Mouse (Mus musculus) midbrain, embryonic 14.5 days (tissue): ENCODE data around the gene Cpox. TPM values are rescaled to one million over a fixed set of nuclear protein-coding genes. Genes with fewer than 3 reads are reported as not detected.
A peak's percentile ranks its signal among the peaks of the same experiment; 100 is the strongest.

Experiments used
- ATAC-seq: fragments of 200-750 bp; cut with Nextera tagmentation; 2 replicates; pipeline ENCODE4 v1.8.0; 2017; ENCODE audit warnings: moderate number of reproducible peaks, moderate library complexity; ENCODE audit not compliant: low FRiP score, low TSS enrichment
- DNase-seq: peaks from one replicate; pipeline ENCODE4 v3.0.0-alpha.2; 2015
- H3K27ac ChIP-seq: fragments of 300-500 bp; sonication (generic); replicated peaks from 2 replicates; pipeline ENCODE4 v1.5.1; 2014; ENCODE audit warnings: mild to moderate bottlenecking, low read depth, low read length, moderate library complexity
- H3K27me3 ChIP-seq: fragments of 300-500 bp; sonication (generic); 2 replicates; pipeline ENCODE4 v1.6.1; 2014; ENCODE audit warnings: low read length, control low read depth, mixed read lengths; ENCODE audit not compliant: control insufficient read depth, insufficient read depth
- H3K36me3 ChIP-seq: fragments of 300-500 bp; sonication (generic); 2 replicates; pipeline ENCODE4 v1.6.1; 2014; ENCODE audit warnings: low read length, control low read depth; ENCODE audit not compliant: control insufficient read depth, insufficient read depth
- H3K4me1 ChIP-seq: fragments of 300-500 bp; sonication (generic); 2 replicates; pipeline ENCODE4 v1.6.1; 2014; ENCODE audit warnings: mild to moderate bottlenecking, antibody characterized with exemption, low read length, control low read depth; ENCODE audit not compliant: control insufficient read depth, insufficient read depth
- H3K4me2 ChIP-seq: fragments of 300-500 bp; sonication (generic); 2 replicates; pipeline ENCODE4 v1.6.1; 2014; ENCODE audit warnings: mild to moderate bottlenecking, low read length, moderate library complexity
- H3K4me3 ChIP-seq: fragments of 300-500 bp; sonication (generic); replicated peaks from 2 replicates; pipeline ENCODE4 v1.5.1; 2014; ENCODE audit warnings: low read depth, low read length
- H3K9ac ChIP-seq: fragments of 300-500 bp; sonication (generic); replicated peaks from 2 replicates; pipeline ENCODE4 v1.6.1; 2014; ENCODE audit warnings: mild to moderate bottlenecking, low read length, moderate library complexity
- H3K9me3 ChIP-seq: fragments of 300-500 bp; sonication (generic); 2 replicates; pipeline ENCODE4 v1.6.1; 2016; ENCODE audit warnings: low read length, control low read depth, mixed read lengths; ENCODE audit not compliant: control insufficient read depth
- WGBS: fragments of 180-500 bp; shearing (Covaris S2); extraction: QIAGEN DNeasy Blood & Tissue Kit; methylation state at CpG from one replicate; pipeline ENCODE4 v1.1.7; 2014; 5-methylcytosine and 5-hydroxymethylcytosine counted together
- polyA plus RNA-seq: library from polyadenylated mRNA; unstranded; fragments of >200 nt; fragmentation: Nextera tagmentation; extraction: Ambion mirVana; gene quantifications from 2 replicates; pipeline ENCODE4 v1.2.1, GENCODE M21; 2014

Cpox gene
- polyA plus RNA-seq, 1 experiment from 2014 or later, result 13.3 TPM

DNA sequence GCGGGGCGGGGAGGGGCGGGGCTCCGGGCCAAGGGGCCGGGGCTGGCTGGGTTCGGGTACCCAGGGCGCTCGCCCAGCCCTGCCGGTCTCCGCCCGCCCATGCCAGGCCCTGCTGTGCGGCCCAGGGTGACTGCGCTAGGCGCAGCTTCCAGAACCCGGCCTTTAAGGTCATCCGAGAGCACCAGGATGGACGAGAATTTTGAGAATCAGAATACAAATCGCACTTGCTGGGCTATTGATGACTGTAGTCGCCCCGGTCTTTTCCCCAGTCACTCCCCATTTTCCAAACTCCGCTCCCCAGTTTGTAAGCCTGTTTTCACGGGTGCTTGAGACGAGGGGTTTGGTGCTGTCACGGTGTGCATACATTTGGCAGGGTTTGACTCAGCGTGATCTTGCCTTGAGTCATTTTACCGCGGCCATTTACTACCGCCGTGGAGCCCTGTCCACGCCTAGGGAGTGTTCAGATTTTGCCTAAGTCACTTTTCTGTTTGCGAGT is 58.1 kb downstream of the Cpox start:
- peak; percentile 92 for ATAC-seq

DNA sequence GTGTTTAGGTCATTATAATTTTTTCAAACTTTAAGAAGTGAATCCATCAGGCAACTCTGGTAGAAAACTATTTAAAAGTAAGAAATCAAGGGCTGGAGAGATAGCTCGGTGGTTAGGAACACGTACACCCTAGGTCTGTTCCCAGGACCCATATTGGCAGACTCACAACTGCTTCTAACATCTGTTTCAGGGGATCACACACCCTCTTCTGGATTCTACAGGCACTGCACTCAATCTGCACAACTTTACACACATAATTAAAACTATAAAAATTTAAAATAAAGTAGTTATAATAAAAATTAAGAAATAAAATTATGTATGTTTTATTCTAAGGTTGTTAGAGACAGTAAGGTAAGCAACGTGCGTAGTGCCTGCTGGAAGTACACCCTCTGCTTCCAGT is 68.1 kb downstream of the Cpox start:
- no peak overlapping the region for H3K4me3 ChIP-seq
- H3K9me3 ChIP-seq, result no peaks in the 10 kb centered on the region
- H3K4me2 ChIP-seq, result no peak overlapping the region
- no peaks in the 10 kb centered on the region for H3K27me3 ChIP-seq
- 81% methylated on average over 4 of the region's 4 CpGs for WGBS
- H3K27ac ChIP-seq, result no peak overlapping the region
- H3K9ac ChIP-seq, result no peak overlapping the region
- no peak for DNase-seq
- ATAC-seq, result no peak
- H3K36me3 ChIP-seq, result peaks cover 11% of the 10 kb centered on the region
- H3K4me1 ChIP-seq, result no peaks in the 10 kb centered on the region

More for the DNA sequence above, 58.1 kb downstream of the Cpox start:
- Histone ChIP-seq H3K9ac (peak overlapping the region; percentile 80), H3K4me2 (peak overlapping the region; percentile 71), H3K4me1 (peaks cover 6% of the 10 kb centered on the region; the same call in 1 of the 2 replicates), H3K27ac (peak overlapping the region; percentile 86), H3K4me3 (peak overlapping the region; percentile 81), H3K27me3 (no peaks in the 10 kb centered on the region), H3K36me3 (peaks cover 31% of the 10 kb centered on the region), H3K9me3 (no peaks in the 10 kb centered on the region)
- peak; percentile 59 for DNase-seq
- WGBS, result under 1% methylated on average over 30 of the region's 31 CpGs

DNA sequence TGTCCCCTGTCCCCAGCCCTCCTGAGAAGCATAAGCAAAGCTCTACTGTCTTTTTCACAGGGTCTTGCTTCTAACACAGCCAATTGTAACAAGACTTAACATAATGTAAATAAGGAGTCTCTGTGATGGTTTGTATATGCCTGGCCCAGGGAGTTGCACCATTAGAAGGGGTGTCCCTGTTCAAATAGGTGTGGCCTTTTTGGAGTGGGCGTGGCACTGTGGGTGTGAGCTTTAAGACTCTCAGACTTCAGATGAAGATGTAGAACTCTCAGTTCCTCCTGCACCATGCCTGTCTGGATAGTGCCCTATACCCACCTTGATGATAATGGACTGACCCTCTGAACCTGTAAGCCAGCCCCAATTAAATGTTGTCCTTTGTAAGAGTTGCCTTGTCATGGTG is 68.7 kb downstream of the Cpox start:
- peaks cover 6% of the 10 kb centered on the region for H3K36me3 ChIP-seq
- H3K9me3 ChIP-seq, result no peaks in the 10 kb centered on the region
- no peak for ATAC-seq
- H3K9ac ChIP-seq, result no peak overlapping the region
- 94% methylated on average over 1 of the region's 1 CpGs for WGBS
- no peaks in the 10 kb centered on the region for H3K27me3 ChIP-seq
- no peak overlapping the region for H3K4me2 ChIP-seq
- no peak overlapping the region for H3K27ac ChIP-seq
- H3K4me3 ChIP-seq, result no peak overlapping the region
- no peak for DNase-seq
- no peaks in the 10 kb centered on the region for H3K4me1 ChIP-seq

DNA sequence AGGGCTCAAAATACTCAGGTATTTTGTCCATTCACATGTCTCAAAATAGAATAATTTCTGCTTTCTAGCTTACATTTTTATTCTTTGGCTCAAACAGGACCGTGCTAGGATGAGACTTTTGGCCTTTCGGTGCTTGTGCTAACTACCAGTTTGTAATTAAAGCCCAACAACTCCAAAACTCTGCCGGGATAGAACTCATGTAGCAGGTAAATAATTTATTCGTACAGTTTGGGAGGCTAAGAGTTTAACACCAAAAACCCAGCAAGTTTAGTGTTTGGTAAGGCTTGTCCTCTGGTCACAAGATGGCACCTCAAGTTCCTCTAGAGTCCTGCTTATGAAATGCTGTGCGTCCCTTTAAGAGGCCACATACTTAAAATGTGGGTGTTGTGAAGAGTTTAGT is 70.7 kb downstream of the Cpox start:
- 90% methylated on average over 5 of the region's 5 CpGs for WGBS
- H3K4me1 ChIP-seq, result no peaks in the 10 kb centered on the region
- no peak overlapping the region for H3K4me3 ChIP-seq
- DNase-seq, result no peak
- H3K9me3 ChIP-seq, result no peaks in the 10 kb centered on the region
- no peak overlapping the region for H3K27ac ChIP-seq
- H3K36me3 ChIP-seq, result no peaks in the 10 kb centered on the region
- H3K27me3 ChIP-seq, result no peaks in the 10 kb centered on the region
- ATAC-seq, result no peak
- H3K9ac ChIP-seq, result no peak overlapping the region
- H3K4me2 ChIP-seq, result no peak overlapping the region

GRCm38 (mm10) chr16:58746715-58747114 is 76.6 kb downstream of the Cpox start:
- no peak for DNase-seq
- Histone ChIP-seq H3K27me3 (no peaks in the 10 kb centered on the region), H3K36me3 (no peaks in the 10 kb centered on the region), H3K4me3 (no peak overlapping the region), H3K9ac (no peak overlapping the region), H3K4me1 (no peaks in the 10 kb centered on the region), H3K9me3 (no peaks in the 10 kb centered on the region), H3K4me2 (no peak overlapping the region), H3K27ac (no peak overlapping the region)
- no peak for ATAC-seq
- WGBS, result 74% methylated on average over 4 of the region's 4 CpGs

GRCm38 (mm10) chr16:58751314-58751713 is 81.2 kb downstream of the Cpox start:
- H3K4me1 ChIP-seq, result no peaks in the 10 kb centered on the region
- peak; percentile 8 for DNase-seq
- no peak overlapping the region for H3K4me2 ChIP-seq
- H3K9ac ChIP-seq, result no peak overlapping the region
- no peak overlapping the region for H3K4me3 ChIP-seq
- no peaks in the 10 kb centered on the region for H3K27me3 ChIP-seq
- no peak; the same call in 1 of the 2 replicates for ATAC-seq
- no peak overlapping the region for H3K27ac ChIP-seq
- 31% methylated on average over 1 of the region's 1 CpGs for WGBS
- no peaks in the 10 kb centered on the region for H3K9me3 ChIP-seq
- no peaks in the 10 kb centered on the region for H3K36me3 ChIP-seq

- H3K4me1 ChIP-seq, result no peaks in the 10 kb centered on the region
- H3K27me3 ChIP-seq, result no peaks in the 10 kb centered on the region
- H3K36me3 ChIP-seq, result no peaks in the 10 kb centered on the region
- H3K27ac ChIP-seq, result no peak overlapping the region
- no peaks in the 10 kb centered on the region for H3K9me3 ChIP-seq
- ATAC-seq (no peak), DNase-seq (no peak)
- H3K9ac ChIP-seq, result no peak overlapping the region
- H3K4me3 ChIP-seq, result no peak overlapping the region
- no peak overlapping the region for H3K4me2 ChIP-seq
Measured at GRCm38 (mm10) chr16:58756191-58756590, 86.1 kb downstream of the Cpox start.

DNA sequence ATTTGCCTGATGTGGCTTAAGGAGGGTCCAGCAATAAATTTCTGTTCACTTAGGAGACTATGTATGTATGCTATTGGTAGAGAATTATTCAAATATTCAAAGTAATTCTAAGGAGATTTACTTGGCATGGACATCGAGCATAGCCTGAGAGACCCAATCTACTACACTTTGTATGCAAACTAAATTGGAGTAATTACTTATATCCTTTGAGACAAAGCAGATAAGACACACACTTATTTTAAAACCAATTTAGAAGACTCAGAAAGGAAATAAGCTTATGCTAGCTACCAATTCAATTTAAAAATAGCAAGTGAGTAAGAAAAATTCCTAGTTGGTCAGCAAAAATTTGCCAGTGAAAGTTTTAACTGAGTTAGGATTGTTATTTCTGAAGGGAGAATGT is 93.0 kb downstream of the Cpox start, which contains the start of gene Olfr172:
TSS of gene Olfr172 (minus strand) at position 101 of the 400 bp plus-strand sequence.
- no peaks in the 10 kb centered on the region for H3K27me3 ChIP-seq
- H3K9me3 ChIP-seq, result peaks cover 2% of the 10 kb centered on the region; the same call in 1 of the 2 replicates
- DNase-seq (no peak), ATAC-seq (no peak)
- H3K9ac ChIP-seq, result no peak within 1 kb of the TSS
- 66% methylated on average over 1 of the region's 1 CpGs for WGBS
- H3K4me2 ChIP-seq, result no peak within 1 kb of the TSS
- no peaks in the 10 kb centered on the region for H3K36me3 ChIP-seq
- no peaks in the 10 kb centered on the region for H3K4me1 ChIP-seq
- no peak within 1 kb of the TSS for H3K4me3 ChIP-seq
- H3K27ac ChIP-seq, result no peak within 1 kb of the TSS
